Mouse (Mus musculus) myocyte (in vitro differentiated cells): ENCODE results near the gene Ihh. TPM values are rescaled to one million over a fixed set of nuclear protein-coding genes. Genes with fewer than 3 reads are reported as not detected.

ENCODE experiments used
- H3K27me3 ChIP-seq: one replicate; pipeline ENCODE4 v1.6.1; 2011; ENCODE audit not compliant: control insufficient read depth, insufficient read depth, insufficient read length
- H3K36me3 ChIP-seq: one replicate; pipeline ENCODE4 v1.6.1; 2011; ENCODE audit not compliant: control insufficient read depth, insufficient read depth
- H3K4me2 ChIP-seq: one replicate; pipeline ENCODE4 v1.6.1; 2011; ENCODE audit warnings: low read depth, control low read depth
- H3K4me3 ChIP-seq: one replicate; pipeline ENCODE4 v1.5.1; 2011; ENCODE audit warnings: mild to moderate bottlenecking, control low read depth, moderate library complexity
- H3K79me2 ChIP-seq: one replicate; pipeline ENCODE4 v1.6.1; 2011; ENCODE audit not compliant: control insufficient read depth, insufficient read depth
- H3ac ChIP-seq: one replicate; pipeline ENCODE4 v1.6.1; 2011; ENCODE audit not compliant: control insufficient read depth, insufficient read length
- CEBPB ChIP-seq: IDR thresholded peaks from 2 replicates; pipeline ENCODE4 v1.6.1; 2011; ENCODE audit warnings: mild to moderate bottlenecking, moderate library complexity; ENCODE audit not compliant: poor library complexity, insufficient read depth, severe bottlenecking
- E2F4 ChIP-seq: IDR thresholded peaks from one replicate; pipeline ENCODE4 v1.6.1; 2011; ENCODE audit warnings: mild to moderate bottlenecking, control low read depth, moderate library complexity; ENCODE audit not compliant: insufficient read depth
- MAX ChIP-seq: IDR thresholded peaks from one replicate; pipeline ENCODE4 v1.6.1; 2011; ENCODE audit warnings: low read depth, mild to moderate bottlenecking, control low read depth
- MYOD1 ChIP-seq, 3 experiments: IDR thresholded peaks; one replicate each; pipeline ENCODE4 v1.6.1; 2011; ENCODE audit warnings: control low read depth in 2 of 3, low read depth in 2 of 3, mild to moderate bottlenecking in 2 of 3, moderate library complexity in 1 of 3; ENCODE audit not compliant: insufficient read length in 2 of 3, control insufficient read depth in 1 of 3
- MYOG ChIP-seq, 3 experiments: IDR thresholded peaks; one replicate each; pipeline ENCODE4 v1.6.1; 2011; ENCODE audit warnings: control low read depth in 2 of 3, low read depth in 2 of 3, mild to moderate bottlenecking in 2 of 3; ENCODE audit not compliant: insufficient read length in 2 of 3, control insufficient read depth in 1 of 3, insufficient read depth in 1 of 3
- POLR2A ChIP-seq: IDR thresholded peaks from one replicate; pipeline ENCODE4 v1.6.1; 2011; ENCODE audit warnings: low read depth, mild to moderate bottlenecking, control low read depth, moderate library complexity; ENCODE audit not compliant: insufficient read length
- POLR2AphosphoS2 ChIP-seq: IDR thresholded peaks from one replicate; pipeline ENCODE4 v1.6.1; 2011; ENCODE audit warnings: low read depth, control low read depth; ENCODE audit not compliant: insufficient read length
- REST ChIP-seq: IDR thresholded peaks from one replicate; pipeline ENCODE4 v1.6.1; 2011; ENCODE audit warnings: mild to moderate bottlenecking, control low read depth, moderate library complexity; ENCODE audit not compliant: insufficient read depth, insufficient read length
- SRF ChIP-seq: IDR thresholded peaks from one replicate; pipeline ENCODE4 v1.6.1; 2011; ENCODE audit warnings: low read depth; ENCODE audit not compliant: control insufficient read depth, insufficient read length
- TCF12 ChIP-seq: IDR thresholded peaks from one replicate; pipeline ENCODE4 v1.6.1; 2011; ENCODE audit warnings: mild to moderate bottlenecking, control low read depth; ENCODE audit not compliant: poor library complexity, insufficient read depth, severe bottlenecking
- TCF3 ChIP-seq: IDR thresholded peaks from one replicate; pipeline ENCODE4 v1.6.1; 2011; ENCODE audit warnings: low read depth, control low read depth; ENCODE audit not compliant: insufficient read length
- USF1 ChIP-seq: IDR thresholded peaks from one replicate; pipeline ENCODE4 v1.6.1; 2011; ENCODE audit warnings: low read depth, mild to moderate bottlenecking, control low read depth, moderate library complexity
- polyA plus RNA-seq: library from polyadenylated mRNA; unstranded; fragments of >200 nt; fragmentation: generic; extraction: Trizol; gene quantifications from one replicate; pipeline ENCODE4 v1.2.1, GENCODE M21; 2012; ENCODE audit warnings: missing spikeins

Gene Ihh
- polyA plus RNA-seq, 1 experiment: 0.07 TPM

- Histone ChIP-seq H3K4me3 (no peak overlapping the region), H3K27me3 (peaks cover 34% of the 10 kb centered on the region), H3K79me2 (no peaks in the 10 kb centered on the region), H3K36me3 (no peaks in the 10 kb centered on the region), H3ac (no peak overlapping the region), H3K4me2 (no peak overlapping the region)
- TF ChIP-seq MAX: no peak
- TF ChIP-seq SRF: no peak
- TF ChIP-seq POLR2A: no peak
- TF ChIP-seq CEBPB: no peak
- no peak for TF ChIP-seq TCF12
- no peak for TF ChIP-seq MYOD1 (IDR thresholded peaks at IDR 0.05; ENCODE audit: control insufficient read depth in 1 of 3, insufficient read length in 2 of 3, low read depth in 2 of 3)
- no peak for TF ChIP-seq E2F4
- no peak for TF ChIP-seq TCF3
- no peak for TF ChIP-seq MYOG (IDR thresholded peaks at IDR 0.05; ENCODE audit: control insufficient read depth in 1 of 3, insufficient read depth in 1 of 3, insufficient read length in 2 of 3, low read depth in 2 of 3)
- no peak for TF ChIP-seq USF1
- no peak for TF ChIP-seq REST
- no peak for TF ChIP-seq POLR2AphosphoS2
Observed at GRCm38 (mm10) chr1:74964494-74965215, 13.2 kb upstream of the Ihh start.

GRCm38 (mm10) chr1:74962853-74963227 lies 11.4 kb upstream of the Ihh start:
- TF ChIP-seq TCF12 (no peak), E2F4 (no peak), CEBPB (no peak), TCF3 (no peak), USF1 (no peak), POLR2AphosphoS2 (no peak), REST (no peak), MAX (no peak)
- Histone ChIP-seq H3K4me2 (no peak overlapping the region), H3K27me3 (peaks cover 47% of the 10 kb centered on the region), H3ac (no peak overlapping the region), H3K4me3 (no peak overlapping the region), H3K79me2 (no peaks in the 10 kb centered on the region), H3K36me3 (no peaks in the 10 kb centered on the region)

DNA sequence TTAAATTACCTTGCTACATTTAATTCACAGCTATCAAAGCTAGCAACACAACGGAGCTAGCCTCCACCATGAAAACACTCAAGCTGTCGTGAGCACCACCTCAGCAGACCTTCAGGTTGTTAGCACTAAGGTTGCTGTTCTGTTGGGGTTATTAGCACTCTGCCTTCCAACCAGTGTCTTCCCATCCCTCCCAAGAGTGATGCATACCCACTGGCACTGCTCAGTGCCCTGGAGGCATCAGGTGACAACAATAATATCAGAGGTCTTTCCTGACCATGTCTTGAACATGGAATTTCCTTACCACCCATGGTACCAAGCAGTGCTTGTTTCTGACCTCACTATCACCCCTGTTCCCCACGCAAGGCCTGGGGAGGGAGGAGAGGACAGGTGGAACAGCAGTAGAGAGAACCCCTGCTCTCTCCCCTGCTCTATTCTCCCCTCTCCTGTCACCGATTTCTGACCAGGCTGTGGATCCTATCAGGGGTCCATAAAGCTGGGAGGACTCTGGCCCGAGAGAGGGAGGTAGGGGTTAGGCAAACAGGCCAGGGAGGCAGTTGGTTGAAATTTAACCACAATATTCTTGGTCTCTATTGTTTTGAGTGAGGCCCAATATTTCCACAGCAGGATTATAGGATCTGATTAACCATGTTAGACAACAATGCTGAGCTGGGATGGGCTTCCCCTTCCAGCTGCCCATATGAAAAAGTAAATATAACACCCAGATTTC lies 10.8 kb upstream of the Ihh start:
- Histone ChIP-seq H3K27me3 (peaks cover 47% of the 10 kb centered on the region), H3ac (no peak overlapping the region), H3K79me2 (no peaks in the 10 kb centered on the region), H3K4me3 (no peak overlapping the region), H3K36me3 (no peaks in the 10 kb centered on the region), H3K4me2 (no peak overlapping the region)
- TF ChIP-seq USF1 (no peak), REST (no peak)

DNA sequence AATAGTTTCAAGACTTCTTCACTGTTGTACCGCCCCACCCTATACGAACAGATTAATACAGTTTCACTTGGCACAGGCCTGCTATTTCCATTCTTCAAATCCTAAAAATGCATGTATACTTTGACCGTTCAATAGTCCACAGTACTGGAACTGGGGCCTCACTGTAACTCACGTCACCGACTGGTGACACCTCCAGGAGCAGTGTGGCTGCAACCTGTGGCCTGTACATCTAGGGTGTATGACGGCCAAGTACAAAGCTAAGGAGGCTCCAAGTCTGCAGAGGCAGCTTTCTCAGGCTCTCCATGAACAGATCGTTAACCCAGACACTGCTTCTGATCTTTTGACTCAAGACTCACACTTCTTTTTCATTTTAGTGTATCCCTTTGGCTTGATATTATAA lies 10.2 kb upstream of the Ihh start:
- no peak overlapping the region for H3K4me3 ChIP-seq
- no peak for TF ChIP-seq MAX
- TF ChIP-seq USF1: no peak
- no peaks in the 10 kb centered on the region for H3K36me3 ChIP-seq
- no peak overlapping the region for H3ac ChIP-seq
- H3K4me2 ChIP-seq: no peak overlapping the region
- peaks cover 47% of the 10 kb centered on the region for H3K27me3 ChIP-seq
- H3K79me2 ChIP-seq: no peaks in the 10 kb centered on the region

DNA sequence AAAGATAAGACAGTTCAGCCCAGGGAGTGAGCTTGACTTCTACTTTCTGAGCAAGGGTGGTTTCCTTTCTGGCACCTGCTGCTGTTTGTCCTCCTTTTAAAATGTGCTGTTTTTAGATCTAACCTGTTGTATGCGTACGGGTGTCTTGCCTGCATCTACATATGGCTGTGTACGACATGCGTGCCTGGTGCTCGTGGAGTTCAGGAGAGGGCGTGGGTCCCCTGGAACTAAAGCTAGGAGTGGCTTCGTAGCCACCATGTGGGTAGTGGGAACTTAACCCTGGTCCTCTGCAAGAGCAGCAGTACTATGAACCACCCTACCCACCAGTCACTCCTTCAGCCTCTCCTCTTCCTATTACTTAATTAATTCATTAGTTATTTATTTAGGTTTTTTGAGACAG lies 8.6 kb upstream of the Ihh start:
- H3K4me2 ChIP-seq: no peak overlapping the region
- no peaks in the 10 kb centered on the region for H3K79me2 ChIP-seq
- peaks cover 53% of the 10 kb centered on the region for H3K27me3 ChIP-seq
- H3ac ChIP-seq: no peak overlapping the region
- no peak overlapping the region for H3K4me3 ChIP-seq
- H3K36me3 ChIP-seq: no peaks in the 10 kb centered on the region
- no peak for TF ChIP-seq POLR2A
- no peak for TF ChIP-seq TCF3
- no peak for TF ChIP-seq REST
- no peak for TF ChIP-seq SRF
